Mouse (Mus musculus) lung, adult 2 months (tissue): ENCODE measurements around the gene Btg1-ps1.

Experiments used
- CTCF ChIP-seq: fragments of 200-500 bp; IDR thresholded peaks from 2 replicates; pipeline ENCODE4 v1.5.1; 2011; ENCODE audit warnings: mild to moderate bottlenecking, low read length, control low read depth; ENCODE audit not compliant: insufficient read depth
- POLR2A ChIP-seq: fragments of 200-500 bp; IDR thresholded peaks from 2 replicates; pipeline ENCODE4 v1.6.1; 2011; ENCODE audit warnings: low read depth, mild to moderate bottlenecking, control low read depth, low read length, borderline replicate concordance; ENCODE audit errors: extremely low read depth

DNA sequence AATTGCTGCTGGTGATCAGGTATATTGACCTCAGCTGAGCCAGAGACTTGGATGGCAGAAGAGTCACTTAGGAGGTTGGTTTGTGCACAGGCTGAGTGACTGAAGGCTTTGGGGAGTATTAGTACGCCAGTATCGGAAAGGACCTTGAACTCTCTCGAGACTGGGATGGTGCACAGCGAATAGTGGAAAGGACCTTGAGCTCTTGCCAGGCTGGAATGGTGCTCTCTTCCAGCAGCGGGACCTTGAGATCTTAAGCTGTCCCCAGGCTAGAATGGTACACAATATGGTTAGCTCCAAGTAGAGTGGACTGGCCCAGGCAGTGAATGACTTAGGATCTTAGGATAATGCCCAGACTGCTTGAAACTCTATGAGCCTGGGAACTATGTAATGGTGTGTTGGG lies 21.1 kb upstream of the Btg1-ps1 start:
- no peak for TF ChIP-seq POLR2A
- no peak for TF ChIP-seq CTCF
